Mouse (Mus musculus) embryonic fibroblast, embryonic 13.5 days (primary cell): ENCODE measurements around the gene Cyp11a1.

Source experiments
- CTCF ChIP-seq: IDR thresholded peaks from 2 replicates; pipeline ENCODE4 v1.5.1; 2011; ENCODE audit warnings: mild to moderate bottlenecking, control low read depth, low read length, moderate library complexity, borderline replicate concordance; ENCODE audit not compliant: insufficient read depth
- POLR2A ChIP-seq: IDR thresholded peaks from 2 replicates; pipeline ENCODE4 v1.6.1; 2011; ENCODE audit warnings: low read depth, mild to moderate bottlenecking, control low read depth, low read length, moderate library complexity

GRCm38 (mm10) chr9:58028841-58029240 lies 22.6 kb downstream of the Cyp11a1 start:
- TF ChIP-seq CTCF (no peak), POLR2A (no peak)
